Mouse (Mus musculus) midbrain, embryonic 13.5 days (tissue): ENCODE measurements around the gene Olfr1417. TPM values are rescaled to one million over a fixed set of nuclear protein-coding genes. Genes with fewer than 3 reads are reported as not detected.

Source experiments
- polyA plus RNA-seq: library from polyadenylated mRNA; unstranded; fragments of >200 nt; fragmentation: Nextera tagmentation; extraction: Ambion mirVana; gene quantifications from 2 replicates; pipeline ENCODE4 v1.2.1, GENCODE M21; 2015

Olfr1417 gene
- polyA plus RNA-seq, 1 experiment from 2014 or later: not detected

Other genes with a start within 250 kb of the Olfr1417 start
- gene Ms4a6d, start 234.4 kb downstream of the Olfr1417 start, polyA plus RNA-seq: 2.0 and 2.3 TPM in 2 replicates
- not detected in 2 replicates for gene Ms4a2, start 215.5 kb downstream of the Olfr1417 start, polyA plus RNA-seq
- gene Ms4a3, start 198.4 kb downstream of the Olfr1417 start, polyA plus RNA-seq: not detected in 2 replicates
- not detected in 2 replicates for gene Oosp2, start 178.7 kb downstream of the Olfr1417 start, polyA plus RNA-seq
- gene Oosp1, start 148.1 kb downstream of the Olfr1417 start, polyA plus RNA-seq: not detected in 2 replicates
- gene Oosp3, start 142.2 kb downstream of the Olfr1417 start, polyA plus RNA-seq: not detected in 2 replicates
- gene Gif, start 91.7 kb downstream of the Olfr1417 start, polyA plus RNA-seq: not detected in 2 replicates
- gene Mrpl16, start 68.8 kb downstream of the Olfr1417 start, polyA plus RNA-seq: 42.8 and 47.4 TPM in 2 replicates
- 20.7 and 24.1 TPM in 2 replicates for gene Stx3, start 19.8 kb downstream of the Olfr1417 start, polyA plus RNA-seq
- not detected in 2 replicates for gene Olfr1418, start 21.8 kb upstream of the Olfr1417 start, polyA plus RNA-seq
- gene Olfr1419, start 35.9 kb upstream of the Olfr1417 start, polyA plus RNA-seq: not detected in 2 replicates
- gene Olfr1420, start 47.3 kb upstream of the Olfr1417 start, polyA plus RNA-seq: 0.16 TPM in 1 of 2 replicates, not detected in the other
- 19.6 and 21.4 TPM in 2 replicates for gene Patl1, start 73.2 kb upstream of the Olfr1417 start, polyA plus RNA-seq
- 3.9 and 4.1 TPM in 2 replicates for gene Osbp, start 126.7 kb upstream of the Olfr1417 start, polyA plus RNA-seq
- gene Olfr1423, start 202.1 kb upstream of the Olfr1417 start, polyA plus RNA-seq: not detected in 2 replicates
- gene Olfr1424, start 223.5 kb upstream of the Olfr1417 start, polyA plus RNA-seq: not detected in 2 replicates
- not detected in 2 replicates for gene Olfr1425, start 238.5 kb upstream of the Olfr1417 start, polyA plus RNA-seq